Mouse (Mus musculus) kidney, embryonic 15.5 days (tissue): ENCODE measurements around the gene Ncor2. TPM values are rescaled to one million over a fixed set of nuclear protein-coding genes. Genes with fewer than 3 reads are reported as not detected.
A peak's percentile ranks its signal among the peaks of the same experiment; 100 is the strongest.

Experiments
- ATAC-seq: fragments of 200-750 bp; cut with Nextera tagmentation; replicated peaks from 2 replicates; pipeline ENCODE4 v1.8.0; 2017; ENCODE audit warnings: moderate TSS enrichment; ENCODE audit not compliant: low FRiP score
- H3K27ac ChIP-seq: fragments of 300-500 bp; sonication (generic); 2 replicates; pipeline ENCODE4 v1.5.1; 2015; ENCODE audit warnings: mild to moderate bottlenecking, inconsistent platforms
- H3K27me3 ChIP-seq: fragments of 300-500 bp; sonication (generic); 2 replicates; pipeline ENCODE4 v1.6.1; 2015; ENCODE audit warnings: inconsistent platforms
- H3K36me3 ChIP-seq: fragments of 300-500 bp; sonication (generic); 2 replicates; pipeline ENCODE4 v1.6.1; 2015; ENCODE audit warnings: inconsistent platforms
- H3K4me1 ChIP-seq: fragments of 300-500 bp; sonication (generic); 2 replicates; pipeline ENCODE4 v1.6.1; 2015; ENCODE audit warnings: inconsistent platforms
- H3K4me2 ChIP-seq: fragments of 300-500 bp; sonication (generic); 2 replicates; pipeline ENCODE4 v1.6.1; 2015; ENCODE audit warnings: moderate library complexity, mild to moderate bottlenecking, inconsistent platforms
- H3K4me3 ChIP-seq: fragments of 300-500 bp; sonication (generic); replicated peaks from 2 replicates; pipeline ENCODE4 v1.5.1; 2015; ENCODE audit warnings: mild to moderate bottlenecking, inconsistent platforms
- H3K9ac ChIP-seq: fragments of 300-500 bp; sonication (generic); 2 replicates; pipeline ENCODE4 v1.6.1; 2015; ENCODE audit warnings: mild to moderate bottlenecking, inconsistent platforms
- H3K9me3 ChIP-seq: fragments of 300-500 bp; sonication (generic); replicated peaks from 2 replicates; pipeline ENCODE4 v1.6.1; 2016; ENCODE audit warnings: inconsistent platforms
- WGBS: fragments of 180-500 bp; shearing (Covaris S2); methylation state at CpG from one replicate; pipeline ENCODE4 v1.1.7; 2015; ENCODE audit warnings: mixed read lengths; 5-methylcytosine and 5-hydroxymethylcytosine counted together
- polyA plus RNA-seq: library from polyadenylated mRNA; unstranded; fragments of >200 nt; fragmentation: Nextera tagmentation; extraction: Ambion mirVana; gene quantifications from 2 replicates; pipeline ENCODE4 v1.2.1, GENCODE M21; 2015

The Ncor2 gene
- polyA plus RNA-seq, 1 experiment from 2014 or later = 28.8 TPM

- H3K4me1 ChIP-seq = peaks cover 92% of the 10 kb centered on the region
- peak overlapping the region; percentile 92 for H3K27ac ChIP-seq
- H3K36me3 ChIP-seq = peaks cover 32% of the 10 kb centered on the region
- ATAC-seq = peak; percentile 23
- 8% methylated on average over 29 of the region's 29 CpGs for WGBS
- no peaks in the 10 kb centered on the region for H3K9me3 ChIP-seq
- H3K27me3 ChIP-seq = no peaks in the 10 kb centered on the region
- H3K4me3 ChIP-seq = peak overlapping the region; percentile 33
- peak overlapping the region; percentile 61 for H3K4me2 ChIP-seq
- peak overlapping the region; percentile 15; the same call in 1 of the 2 replicates for H3K9ac ChIP-seq
These were observed 121.3 kb downstream of the Ncor2 start for GRCm38 (mm10) chr5:125057555-125058266.

DNA sequence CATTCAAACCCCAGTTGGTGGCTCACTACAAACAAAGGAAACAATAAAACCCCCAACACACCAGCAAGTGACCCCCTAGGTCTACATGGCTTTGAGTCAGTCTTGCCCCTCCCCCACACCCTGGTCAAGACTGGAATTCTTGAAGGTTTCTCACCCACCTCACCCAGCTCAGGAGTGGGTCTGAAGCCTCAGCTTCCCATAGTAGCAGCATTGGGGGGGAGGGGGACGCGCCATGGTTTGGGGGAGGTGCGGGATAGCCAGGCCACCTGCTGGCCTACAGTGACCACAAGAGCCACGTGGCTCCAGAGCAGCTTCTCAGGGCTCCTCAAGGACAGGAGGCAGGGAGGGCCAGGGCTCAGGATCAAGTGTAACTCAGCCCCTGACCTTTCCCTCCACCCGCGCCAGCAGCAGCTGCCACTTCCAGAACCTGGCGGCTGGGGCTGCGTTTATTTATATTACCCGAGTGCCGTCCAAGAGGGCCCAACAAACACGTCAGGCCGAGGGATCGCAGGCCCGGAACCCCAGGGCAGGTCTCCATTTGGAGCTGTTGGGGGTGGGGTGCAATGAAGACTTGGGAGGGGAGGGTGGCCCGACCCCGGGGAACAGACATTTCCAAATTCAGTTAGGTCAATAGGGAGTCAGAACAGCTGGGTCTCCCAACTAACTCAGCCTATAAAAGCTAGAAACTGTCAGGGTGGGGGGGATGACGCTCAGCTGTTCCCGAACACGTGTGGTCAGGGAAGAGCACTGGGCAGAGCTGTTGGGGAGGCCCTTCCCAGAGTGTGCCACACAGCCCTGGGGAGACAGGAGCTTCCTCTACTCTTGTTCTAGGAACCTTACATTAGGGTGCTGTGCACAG, 122.1 kb downstream of the Ncor2 start:
- Histone ChIP-seq H3K4me2 (peak overlapping the region; percentile 61), H3K9ac (0 out of 2 replicates have a peak overlapping the region, but pooled peaks have one; percentile 8), H3K27me3 (no peaks in the 10 kb centered on the region), H3K36me3 (peaks cover 37% of the 10 kb centered on the region), H3K27ac (peak overlapping the region; percentile 92), H3K4me1 (peaks cover 95% of the 10 kb centered on the region), H3K9me3 (no peaks in the 10 kb centered on the region), H3K4me3 (peak overlapping the region; percentile 33)
- ATAC-seq = peak; percentile 42
- WGBS = 10% methylated on average over 19 of the region's 19 CpGs

GRCm38 (mm10) chr5:125056331-125056695, 122.7 kb downstream of the Ncor2 start:
- H3K4me1 ChIP-seq = peaks cover 89% of the 10 kb centered on the region
- WGBS = 19% methylated on average over 6 of the region's 6 CpGs
- peak overlapping the region; percentile 61 for H3K4me2 ChIP-seq
- H3K27me3 ChIP-seq = no peaks in the 10 kb centered on the region
- no peak overlapping the region for H3K9ac ChIP-seq
- peaks cover 37% of the 10 kb centered on the region for H3K36me3 ChIP-seq
- 0 out of 2 replicates have a peak, but pooled peaks have one; percentile 0 for ATAC-seq
- peak overlapping the region; percentile 92 for H3K27ac ChIP-seq
- H3K9me3 ChIP-seq = no peaks in the 10 kb centered on the region
- H3K4me3 ChIP-seq = 0 out of 2 replicates have a peak overlapping the region, but pooled peaks have one; percentile 0

GRCm38 (mm10) chr5:125055901-125056300, 123.1 kb downstream of the Ncor2 start:
- Histone ChIP-seq H3K4me2 (peak overlapping the region; percentile 61), H3K4me3 (no peak overlapping the region), H3K27me3 (no peaks in the 10 kb centered on the region), H3K4me1 (peaks cover 87% of the 10 kb centered on the region), H3K36me3 (peaks cover 41% of the 10 kb centered on the region), H3K27ac (peak overlapping the region; percentile 92; the same call in 1 of the 2 replicates), H3K9ac (no peak overlapping the region), H3K9me3 (no peaks in the 10 kb centered on the region)
- 23% methylated on average over 8 of the region's 8 CpGs for WGBS
- ATAC-seq = no peak

- Histone ChIP-seq H3K27me3 (no peaks in the 10 kb centered on the region), H3K9me3 (no peaks in the 10 kb centered on the region), H3K36me3 (peaks cover 63% of the 10 kb centered on the region), H3K27ac (no peak overlapping the region), H3K4me1 (peaks cover 65% of the 10 kb centered on the region), H3K9ac (no peak overlapping the region), H3K4me2 (no peak overlapping the region), H3K4me3 (no peak overlapping the region)
- no peak for ATAC-seq
- WGBS = 85% methylated on average over 7 of the region's 7 CpGs
These were observed 125.4 kb downstream of the Ncor2 start for GRCm38 (mm10) chr5:125053661-125054060.

- Histone ChIP-seq H3K4me2 (no peak overlapping the region), H3K4me1 (peaks cover 57% of the 10 kb centered on the region), H3K9me3 (no peaks in the 10 kb centered on the region), H3K27me3 (no peaks in the 10 kb centered on the region), H3K36me3 (peaks cover 72% of the 10 kb centered on the region), H3K27ac (no peak overlapping the region), H3K9ac (no peak overlapping the region), H3K4me3 (no peak overlapping the region)
- ATAC-seq = no peak
- WGBS = 62% methylated on average over 23 of the region's 23 CpGs
These were observed 126.2 kb downstream of the Ncor2 start for GRCm38 (mm10) chr5:125052603-125053488.

DNA sequence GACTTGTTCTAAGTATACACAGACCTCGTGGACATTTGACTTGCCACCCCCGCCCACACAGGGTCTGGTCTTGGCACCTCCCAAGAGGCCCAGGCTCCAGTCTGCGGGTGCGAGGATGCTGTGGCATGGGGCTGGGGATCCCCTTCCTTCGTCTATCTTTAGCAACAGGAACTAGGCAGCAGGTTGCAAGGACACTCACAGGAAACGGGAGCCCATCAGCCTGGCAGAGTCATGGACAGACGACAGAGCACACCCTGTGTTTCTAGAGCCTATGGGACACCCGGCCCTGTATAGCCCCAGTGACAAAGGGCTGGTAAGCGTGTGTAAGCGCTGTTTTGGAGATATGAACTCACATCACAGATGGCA, 126.8 kb downstream of the Ncor2 start:
- no peak overlapping the region for H3K4me3 ChIP-seq
- no peak overlapping the region for H3K27ac ChIP-seq
- no peak overlapping the region for H3K9ac ChIP-seq
- no peaks in the 10 kb centered on the region for H3K27me3 ChIP-seq
- peaks cover 51% of the 10 kb centered on the region for H3K4me1 ChIP-seq
- ATAC-seq = no peak
- no peaks in the 10 kb centered on the region for H3K9me3 ChIP-seq
- peaks cover 78% of the 10 kb centered on the region for H3K36me3 ChIP-seq
- no peak overlapping the region for H3K4me2 ChIP-seq
- WGBS = 71% methylated on average over 10 of the region's 10 CpGs

- H3K4me1 ChIP-seq = peaks cover 40% of the 10 kb centered on the region
- no peak; the same call in 1 of the 2 replicates for ATAC-seq
- 86% methylated on average over 4 of the region's 4 CpGs for WGBS
- H3K27me3 ChIP-seq = no peaks in the 10 kb centered on the region
- peaks cover 93% of the 10 kb centered on the region for H3K36me3 ChIP-seq
- no peak overlapping the region for H3K4me2 ChIP-seq
- no peak overlapping the region for H3K27ac ChIP-seq
- H3K9me3 ChIP-seq = no peaks in the 10 kb centered on the region
- no peak overlapping the region for H3K9ac ChIP-seq
- no peak overlapping the region for H3K4me3 ChIP-seq
These were observed 129.5 kb downstream of the Ncor2 start for GRCm38 (mm10) chr5:125049481-125049880.

DNA sequence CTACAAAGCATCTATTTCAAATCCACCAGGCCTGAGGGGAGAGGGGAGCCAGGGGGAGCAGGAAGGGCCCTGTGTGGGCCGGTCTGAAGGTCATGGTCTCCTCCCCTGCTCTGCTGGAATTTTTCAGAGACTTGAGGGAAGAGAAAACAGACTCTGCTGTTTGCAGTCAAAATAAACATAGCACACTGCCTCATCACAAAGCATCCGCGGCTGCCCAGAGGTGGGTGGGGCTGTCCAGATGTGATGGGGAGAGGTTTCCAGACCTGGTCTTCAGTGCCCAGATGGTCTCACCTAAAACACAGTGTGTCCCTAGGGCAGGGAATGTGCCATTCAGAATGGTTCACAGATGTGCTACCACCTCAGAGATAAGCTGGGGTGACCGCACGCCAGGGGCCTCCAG, 132.6 kb downstream of the Ncor2 start:
- ATAC-seq = no peak
- Histone ChIP-seq H3K4me2 (no peak overlapping the region), H3K4me1 (peaks cover 25% of the 10 kb centered on the region), H3K4me3 (no peak overlapping the region), H3K27me3 (no peaks in the 10 kb centered on the region), H3K36me3 (peaks cover 96% of the 10 kb centered on the region), H3K9ac (no peak overlapping the region), H3K27ac (0 out of 2 replicates have a peak overlapping the region, but pooled peaks have one; percentile 30), H3K9me3 (no peaks in the 10 kb centered on the region)
- WGBS = 48% methylated on average over 5 of the region's 5 CpGs

DNA sequence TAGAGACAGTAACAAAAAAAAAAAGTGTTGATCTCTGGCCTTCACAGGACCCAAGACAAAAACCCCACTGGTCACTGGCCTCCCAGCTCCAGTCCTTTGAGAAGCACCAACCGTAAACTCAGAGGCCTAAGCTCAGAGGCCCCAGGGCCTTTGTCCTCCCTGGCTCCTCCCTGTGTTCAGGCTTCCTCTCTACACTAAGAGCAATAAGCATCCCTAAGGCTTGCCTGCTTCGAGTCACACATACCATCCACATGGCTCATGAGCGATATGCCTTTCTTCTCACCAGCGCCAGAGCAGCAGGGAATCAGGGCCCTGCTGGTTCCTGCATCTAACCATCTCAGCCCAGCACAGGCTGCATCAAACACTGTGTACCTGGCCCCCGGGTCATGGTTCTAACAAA, 133.8 kb downstream of the Ncor2 start:
- Histone ChIP-seq H3K9ac (no peak overlapping the region), H3K27me3 (no peaks in the 10 kb centered on the region), H3K4me3 (no peak overlapping the region), H3K9me3 (no peaks in the 10 kb centered on the region), H3K27ac (no peak overlapping the region), H3K4me2 (no peak overlapping the region), H3K4me1 (peaks cover 38% of the 10 kb centered on the region), H3K36me3 (peaks cover 94% of the 10 kb centered on the region)
- 68% methylated on average over 5 of the region's 5 CpGs for WGBS
- ATAC-seq = no peak

- no peak overlapping the region for H3K4me3 ChIP-seq
- no peak overlapping the region for H3K9ac ChIP-seq
- H3K27ac ChIP-seq = no peak overlapping the region
- 92% methylated on average over 6 of the region's 6 CpGs for whole genome bisulfite sequencing
- peaks cover 92% of the 10 kb centered on the region for H3K36me3 ChIP-seq
- peaks cover 42% of the 10 kb centered on the region for H3K4me1 ChIP-seq
- no peaks in the 10 kb centered on the region for H3K27me3 ChIP-seq
- ATAC-seq = no peak
- H3K4me2 ChIP-seq = no peak overlapping the region
- no peaks in the 10 kb centered on the region for H3K9me3 ChIP-seq
These were observed 135.6 kb downstream of the Ncor2 start for GRCm38 (mm10) chr5:125043448-125043847.
